Mouse (Mus musculus): Measurements from ENCODE around the gene Rab6a. TPM values are rescaled to one million over a fixed set of nuclear protein-coding genes. Genes with fewer than 3 reads are reported as not detected.

Gene Rab6a
- total RNA-seq, 2 experiments from 2014 or later, result 43.0 to 55.9 TPM

- no peak for ATAC-seq (replicated peaks; ENCODE audit: poor library complexity, severe bottlenecking)
These were observed 9.1 kb downstream of the Rab6a start for GRCm38 (mm10) chr7:100616121-100616857.

DNA sequence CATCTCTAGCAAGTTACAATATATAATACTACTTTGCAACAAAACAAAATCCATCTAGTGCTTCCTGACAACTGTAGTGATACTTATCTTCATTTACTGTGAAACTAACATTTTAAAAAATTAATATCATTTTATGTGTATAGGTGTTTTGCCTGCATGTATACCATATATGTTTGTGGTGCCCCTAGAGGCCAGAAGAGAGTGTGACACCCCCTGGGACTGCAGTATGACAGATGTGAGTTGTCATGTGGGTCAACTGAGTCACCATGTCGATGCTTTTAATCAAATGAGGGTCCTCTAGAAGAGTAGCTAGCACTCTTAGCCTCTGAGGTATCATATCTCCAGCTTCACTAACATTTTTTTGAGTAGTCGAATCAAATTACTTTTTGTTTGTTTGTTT is 15.1 kb downstream of the Rab6a start:
- peak; percentile 59 for ATAC-seq (replicated peaks; ENCODE audit: poor library complexity, severe bottlenecking)

DNA sequence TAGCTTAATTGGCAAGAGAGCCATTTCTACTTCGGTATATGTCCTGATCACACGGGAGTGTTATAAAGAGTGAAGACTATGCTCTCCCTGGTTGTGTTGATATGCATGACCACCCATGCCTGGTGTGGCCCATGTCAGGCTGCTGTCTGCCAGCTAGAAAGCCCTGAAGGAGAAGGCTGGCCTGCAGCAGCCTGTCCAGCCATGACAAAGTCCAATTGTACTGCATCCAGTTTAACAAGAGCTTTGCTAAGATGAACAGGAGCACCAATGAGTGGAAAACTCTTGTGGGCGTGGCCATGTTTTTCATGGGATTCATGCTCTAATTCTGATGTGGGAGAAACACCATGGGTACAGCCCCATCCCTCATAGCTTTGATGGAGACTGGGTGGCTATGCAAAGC is 17.3 kb downstream of the Rab6a start:
- no peak for ATAC-seq (replicated peaks; ENCODE audit: poor library complexity, severe bottlenecking)

- ATAC-seq (replicated peaks; ENCODE audit: poor library complexity, severe bottlenecking), result peak; percentile 62
These were observed 30.4 kb downstream of the Rab6a start for GRCm38 (mm10) chr7:100637657-100638056.

- no peak for ATAC-seq (replicated peaks; ENCODE audit: poor library complexity, severe bottlenecking)
These were observed 35.2 kb downstream of the Rab6a start for GRCm38 (mm10) chr7:100642413-100642812.

DNA sequence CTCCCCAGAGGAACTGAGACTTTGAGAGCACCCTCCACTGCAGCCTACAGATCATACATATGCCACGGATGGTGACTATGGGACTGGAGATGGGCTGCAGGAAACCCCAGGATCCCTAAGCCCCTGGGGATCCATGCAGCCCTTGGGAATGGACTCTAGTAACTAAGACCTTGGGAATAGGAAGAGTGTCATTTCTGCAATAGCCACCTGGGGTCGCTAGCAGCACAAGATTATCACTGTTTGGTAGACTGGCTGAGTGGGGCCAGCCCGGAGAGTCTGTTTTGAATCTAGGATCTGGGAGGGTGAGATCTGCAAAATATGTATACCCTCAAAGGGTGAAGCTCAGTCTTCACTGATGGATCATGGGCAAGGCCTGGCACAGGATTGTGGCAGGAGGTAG is 37.9 kb downstream of the Rab6a start:
- peak; percentile 61 for ATAC-seq (replicated peaks; ENCODE audit: poor library complexity, severe bottlenecking)

- no peak for ATAC-seq (replicated peaks; ENCODE audit: poor library complexity, severe bottlenecking)
These were observed 41.9 kb downstream of the Rab6a start for GRCm38 (mm10) chr7:100649095-100649494.

- no peak for ATAC-seq (replicated peaks; ENCODE audit: poor library complexity, severe bottlenecking)
These were observed 42.6 kb downstream of the Rab6a start for GRCm38 (mm10) chr7:100649826-100650225.

- no peak for ATAC-seq (replicated peaks; ENCODE audit: poor library complexity, severe bottlenecking)
These were observed 43.2 kb downstream of the Rab6a start for GRCm38 (mm10) chr7:100650421-100650820.

DNA sequence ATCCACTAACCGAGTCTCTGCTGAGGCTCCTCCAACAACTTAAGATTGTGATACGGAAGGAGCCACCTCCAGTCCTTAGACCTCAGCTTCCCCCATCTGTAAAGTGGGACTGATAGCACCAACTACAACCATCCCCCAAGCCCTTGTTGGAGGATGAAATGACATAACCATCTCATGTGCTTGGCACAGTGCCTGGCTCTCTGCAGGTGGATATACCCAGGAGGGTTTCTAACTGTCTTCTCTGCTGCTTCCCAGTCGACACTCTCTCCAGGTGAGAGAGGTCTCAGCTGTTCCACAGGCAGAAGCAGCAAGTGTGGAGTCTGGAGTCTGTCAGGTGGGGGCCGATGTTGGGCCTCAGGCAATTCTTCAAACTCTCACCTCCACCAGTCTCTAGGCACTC is 43.8 kb downstream of the Rab6a start:
- ATAC-seq (replicated peaks; ENCODE audit: poor library complexity, severe bottlenecking), result no peak

DNA sequence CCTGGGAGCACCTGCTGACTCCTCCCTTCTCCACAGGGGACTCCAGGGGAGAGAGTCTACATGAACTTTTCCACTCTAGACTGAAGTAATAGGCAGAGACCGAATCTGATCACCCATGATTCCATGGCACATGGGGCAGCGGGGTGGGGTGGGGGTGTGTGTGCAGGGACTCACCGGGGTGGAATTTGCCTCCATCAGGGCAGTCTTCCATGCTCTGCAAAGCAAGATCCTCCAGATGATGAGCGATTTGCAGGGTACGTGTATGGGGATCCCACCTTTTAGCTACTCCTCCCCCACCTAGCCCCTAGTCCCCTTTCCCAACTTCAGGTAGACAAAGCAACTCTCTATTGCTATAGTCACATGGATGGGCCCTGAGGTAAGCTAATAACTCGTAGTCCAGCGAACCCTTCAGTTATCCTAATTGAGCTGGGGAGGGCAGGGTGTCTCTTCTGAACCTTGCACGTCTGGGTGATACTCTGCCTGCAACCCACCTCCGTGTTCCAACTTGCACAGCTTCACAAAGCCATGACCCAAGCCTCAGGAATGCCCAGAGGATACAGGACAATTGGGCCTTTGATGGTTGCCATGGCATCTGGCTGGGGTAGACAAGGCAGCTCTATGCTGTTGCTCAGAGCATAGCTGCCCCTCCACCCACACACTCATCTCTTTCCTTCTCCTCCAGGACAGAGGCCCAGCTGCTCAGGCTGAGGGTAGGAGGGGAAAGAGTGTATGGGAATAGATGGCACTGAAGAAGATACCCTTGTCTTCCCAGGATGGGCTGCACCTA is 46.5 kb downstream of the Rab6a start:
- ATAC-seq (replicated peaks; ENCODE audit: poor library complexity, severe bottlenecking), result no peak

DNA sequence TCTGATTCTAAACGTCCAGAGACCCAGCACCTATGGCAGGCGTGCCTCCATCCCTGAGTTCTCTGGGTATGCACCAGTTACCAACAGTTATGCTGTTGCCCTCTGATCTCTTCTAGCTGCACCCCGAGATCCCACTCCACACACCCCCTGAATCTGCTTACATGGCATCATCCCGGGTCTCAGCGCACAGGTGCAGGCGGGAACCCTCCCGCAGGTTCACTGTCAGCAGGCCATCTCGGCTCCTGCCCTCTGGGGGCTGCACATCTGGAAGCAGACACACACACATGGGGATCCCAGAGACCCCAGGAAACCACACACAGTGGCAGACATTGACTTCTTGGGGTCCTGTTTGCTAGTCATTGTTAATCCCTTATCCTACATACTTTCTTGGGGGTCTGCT is 47.2 kb downstream of the Rab6a start:
- ATAC-seq (replicated peaks; ENCODE audit: poor library complexity, severe bottlenecking), result no peak

GRCm38 (mm10) chr7:100656739-100657138 is 49.5 kb downstream of the Rab6a start:
- no peak for ATAC-seq (replicated peaks; ENCODE audit: poor library complexity, severe bottlenecking)

- no peak for ATAC-seq (replicated peaks; ENCODE audit: poor library complexity, severe bottlenecking)
These were observed 50.9 kb downstream of the Rab6a start for GRCm38 (mm10) chr7:100658093-100658578.

DNA sequence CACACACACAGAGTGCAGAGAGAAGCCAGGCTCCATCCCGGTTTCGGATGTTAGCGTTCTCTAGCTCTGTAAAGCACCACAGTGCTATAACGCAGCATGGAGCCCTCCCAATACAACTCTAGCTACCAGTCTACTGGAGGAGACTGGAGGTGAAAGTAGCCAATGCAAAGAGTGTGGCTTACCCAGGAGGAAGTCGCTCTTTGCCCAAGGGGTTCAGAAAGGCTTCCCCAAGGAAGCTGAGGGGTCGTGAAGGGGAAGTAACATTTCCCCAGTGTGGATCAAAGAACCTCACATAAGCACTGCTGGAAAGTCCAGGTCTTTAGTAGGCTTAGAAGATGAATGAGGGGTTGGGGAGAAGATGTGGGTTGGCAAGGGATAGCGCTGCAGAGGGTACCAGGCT is 54.1 kb downstream of the Rab6a start:
- ATAC-seq (replicated peaks; ENCODE audit: poor library complexity, severe bottlenecking), result peak; percentile 82

DNA sequence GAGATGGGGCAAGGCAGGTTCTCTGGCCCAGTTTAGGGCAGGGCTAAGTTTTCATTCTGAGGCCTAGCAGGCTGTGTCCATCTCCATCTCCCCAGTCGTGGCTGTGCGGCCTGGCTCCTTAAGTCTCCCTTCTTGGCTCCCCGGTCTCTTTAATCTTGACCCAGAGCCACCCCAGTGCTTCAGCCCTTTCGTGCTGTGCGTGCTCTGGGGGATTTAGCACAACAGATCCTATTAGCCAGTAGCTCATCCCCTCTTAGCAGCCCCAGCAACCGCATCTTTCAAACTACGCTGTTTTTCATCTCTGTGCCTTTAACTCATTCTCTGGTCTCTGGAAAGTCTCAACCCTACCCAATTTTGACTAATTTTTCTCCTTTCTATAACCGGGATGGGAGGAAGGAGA is 55.0 kb downstream of the Rab6a start, which contains the start of gene Plekhb1:
Plekhb1 (minus strand) TSS at position 184 of the 400 bp plus-strand sequence.
- no peak for ATAC-seq (replicated peaks; ENCODE audit: poor library complexity, severe bottlenecking)

DNA sequence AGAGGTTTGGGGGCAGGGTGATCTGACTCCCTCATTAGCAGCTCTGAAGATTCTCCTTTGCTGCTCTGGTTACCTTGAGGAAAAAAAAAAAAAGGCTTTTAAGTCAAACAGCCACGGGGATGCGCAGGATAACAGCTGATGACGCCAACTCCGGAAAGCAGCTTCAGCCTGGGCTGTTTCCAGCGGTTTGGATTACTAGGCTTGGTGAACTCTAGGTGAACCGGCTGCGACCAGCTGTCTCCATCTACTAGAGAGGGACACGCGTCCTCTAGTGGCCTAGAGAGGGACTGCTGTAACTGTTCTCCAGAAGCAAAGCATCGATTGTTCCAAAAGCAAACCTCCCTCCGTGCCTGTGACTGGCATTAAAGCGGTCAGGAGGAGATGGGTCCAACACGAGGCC is 56.0 kb downstream of the Rab6a start:
- peak; percentile 82 for ATAC-seq (replicated peaks; ENCODE audit: poor library complexity, severe bottlenecking)

DNA sequence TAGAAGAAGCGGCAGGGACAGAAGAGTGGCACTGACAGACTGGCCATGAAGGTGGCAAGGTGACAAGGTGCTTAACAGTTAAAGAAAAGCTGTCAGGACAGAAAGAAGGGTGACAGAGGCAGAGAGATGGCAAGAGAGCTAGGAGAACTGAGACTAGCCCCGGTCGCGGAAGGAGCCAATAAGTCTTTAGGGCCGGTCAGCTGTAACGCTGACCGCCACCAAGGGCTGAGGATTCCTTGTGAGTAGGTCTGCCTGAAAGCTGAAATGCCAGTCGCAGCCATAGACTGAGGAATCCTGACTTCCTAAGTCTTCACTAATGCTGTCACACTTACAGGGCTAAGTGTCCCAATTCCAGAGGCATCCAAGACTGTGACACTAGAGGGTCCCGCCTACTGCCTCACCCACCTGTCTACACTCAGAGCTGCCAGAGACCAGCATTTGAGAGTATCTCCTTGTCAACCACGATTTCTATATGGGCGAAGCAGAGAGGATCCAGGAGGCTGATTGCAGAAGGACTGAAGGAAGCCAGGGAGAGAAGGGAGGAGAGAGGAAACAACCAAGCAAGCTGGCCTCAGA is 56.6 kb downstream of the Rab6a start:
- ATAC-seq (replicated peaks; ENCODE audit: poor library complexity, severe bottlenecking), result no peak

- ATAC-seq (replicated peaks; ENCODE audit: poor library complexity, severe bottlenecking), result no peak
These were observed 63.4 kb downstream of the Rab6a start for GRCm38 (mm10) chr7:100670646-100671045.

GRCm38 (mm10) chr7:100673452-100673851 is 66.2 kb downstream of the Rab6a start:
- ATAC-seq (replicated peaks; ENCODE audit: poor library complexity, severe bottlenecking), result no peak

DNA sequence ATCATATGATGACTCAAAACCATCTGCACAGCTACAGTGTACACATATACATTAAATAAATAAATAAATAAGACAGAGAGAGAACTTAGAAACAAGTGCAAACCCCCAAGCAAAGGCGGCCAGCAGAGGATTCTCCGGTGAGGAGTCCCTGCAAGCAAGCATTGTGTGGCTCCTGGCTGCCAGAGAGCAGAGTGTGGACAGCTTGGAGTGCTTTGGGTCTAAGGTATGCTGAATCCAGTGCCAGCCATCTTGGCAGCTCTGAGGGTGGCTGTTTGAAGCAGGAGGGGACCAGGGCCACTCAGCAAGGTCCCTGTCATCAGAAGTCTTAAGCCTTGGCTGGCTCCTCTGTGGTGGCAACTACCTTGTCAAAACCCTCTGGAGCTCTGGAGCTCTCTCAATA is 67.7 kb downstream of the Rab6a start:
- no peak for ATAC-seq (replicated peaks; ENCODE audit: poor library complexity, severe bottlenecking)
